Mouse (Mus musculus) gastrocnemius, postnatal 25 days (tissue): ENCODE results near the gene Tmem87a. TPM values are rescaled to one million over a fixed set of nuclear protein-coding genes. Genes with fewer than 3 reads are reported as not detected.
A peak's percentile ranks its signal among the peaks of the same experiment; 100 is the strongest.

Experiments
- DNase-seq: peaks from one replicate; pipeline ENCODE4 v3.0.0; 2022
- total RNA-seq, 2 experiments: library from RNA; stranded (reverse); gene quantifications; 1 replicate in 1 of 2; 2 replicates in 1 of 2; pipeline ENCODE4 v1.2.3; 2021

Gene Tmem87a
- total RNA-seq, 2 experiments from 2014 or later = 27.9 to 34.9 TPM

- no peak for DNase-seq
Observed at GRCm38 (mm10) chr2:120366501-120366900, 37.4 kb downstream of the Tmem87a start.

- DNase-seq = no peak
Observed at GRCm38 (mm10) chr2:120360425-120360824, 43.5 kb downstream of the Tmem87a start.

- peak; percentile 84 for DNase-seq
Observed at GRCm38 (mm10) chr2:120352682-120353646, 50.9 kb downstream of the Tmem87a start, which contains the start of gene Vps39. Gene Vps39, minus strand, starts transcription at chr2:120353137.

GRCm38 (mm10) chr2:120351321-120351720 lies 52.6 kb downstream of the Tmem87a start:
- DNase-seq = no peak

- DNase-seq = no peak
Observed at GRCm38 (mm10) chr2:120348120-120348519, 55.8 kb downstream of the Tmem87a start.

- no peak for DNase-seq
Observed at GRCm38 (mm10) chr2:120341741-120342140, 62.2 kb downstream of the Tmem87a start.

GRCm38 (mm10) chr2:120337886-120338285 lies 66.0 kb downstream of the Tmem87a start:
- no peak for DNase-seq

- no peak for DNase-seq
Observed at GRCm38 (mm10) chr2:120331575-120331974, 72.3 kb downstream of the Tmem87a start.

GRCm38 (mm10) chr2:120315077-120315476 lies 88.8 kb downstream of the Tmem87a start:
- DNase-seq = no peak

GRCm38 (mm10) chr2:120314487-120314886 lies 89.4 kb downstream of the Tmem87a start:
- DNase-seq = no peak

GRCm38 (mm10) chr2:120313976-120314375 lies 89.9 kb downstream of the Tmem87a start, which contains the start of gene Pla2g4f:
Gene Pla2g4f, minus strand, starts transcription at chr2:120314165.
- DNase-seq = no peak

- DNase-seq = no peak
Observed at GRCm38 (mm10) chr2:120312276-120312825, 91.6 kb downstream of the Tmem87a start.

Other genes starting within 250 kb of the Tmem87a start
- gene Ehd4, start 249.5 kb downstream of the Tmem87a start, total RNA-seq = 10 to 100 TPM; 36.0 to 56.6 TPM
- gene Pla2g4e, start 158.8 kb downstream of the Tmem87a start, total RNA-seq = 10 to 100 TPM; 26.9 to 28.8 TPM
- gene Pla2g4d, start 114.9 kb downstream of the Tmem87a start, total RNA-seq = not detected
- gene Pla2g4f, start 89.9 kb downstream of the Tmem87a start, total RNA-seq = not detected
- gene Vps39, start 51.0 kb downstream of the Tmem87a start, total RNA-seq = 10 to 100 TPM; 15.7 to 20.1 TPM
- gene Ganc, start 217 bp downstream of the Tmem87a start, total RNA-seq = 10 to 100 TPM; 30.7 to 31.5 TPM
- gene Capn3, start 51.9 kb upstream of the Tmem87a start, total RNA-seq = 100 to 1,000 TPM; 106 to 129 TPM
- 100 to 1,000 TPM; 511 to 553 TPM for gene Zfp106, start 159.7 kb upstream of the Tmem87a start, total RNA-seq
- 10 to 100 TPM; 45.3 to 47.1 TPM for gene Snap23, start 163.6 kb upstream of the Tmem87a start, total RNA-seq
- gene Haus2, start 205.3 kb upstream of the Tmem87a start, total RNA-seq = 1 to 10 TPM; 6.4 to 6.5 TPM
- 10 to 100 TPM; 10.7 to 11.3 TPM for gene Lrrc57, start 205.4 kb upstream of the Tmem87a start, total RNA-seq
- 1 to 10 TPM; 3.8 to 4.9 TPM for gene Stard9, start 225.0 kb upstream of the Tmem87a start, total RNA-seq